ENCODE assay signal across 28 mouse cellular contexts in genomic region chr5:45269391-45269790, GRCm38 (mm10).
"Had no signal": no experiment of that assay in that cellular context is flagged by ENCODE, and none has a peak within 500 bp of the region (broad histone marks: within the 10 kb centered on the region; RNA-seq: fewer than 3 reads in every experiment).

No protein-coding gene starts in this region.

- H3K36me3 ChIP-seq: embryonic facial prominence, embryonic 10.5 days; embryonic facial prominence, embryonic 12.5 days; embryonic facial prominence, embryonic 13.5 days; embryonic facial prominence, embryonic 15.5 days; forebrain, embryonic 10.5 days; forebrain, embryonic 12.5 days; forebrain, embryonic 15.5 days had no signal

- H3K4me3 ChIP-seq: embryonic facial prominence, embryonic 10.5 days; embryonic facial prominence, embryonic 12.5 days; embryonic facial prominence, embryonic 13.5 days; embryonic facial prominence, embryonic 15.5 days; erythroblast, embryonic 14.5 days; forebrain, embryonic 10.5 days; forebrain, embryonic 12.5 days; forebrain, embryonic 13.5 days; forebrain, embryonic 15.5 days; gastrocnemius, adult 2 months; heart, adult 2 months had no signal

- H3K9ac ChIP-seq: embryonic facial prominence, embryonic 12.5 days; embryonic facial prominence, embryonic 13.5 days; embryonic facial prominence, embryonic 15.5 days; forebrain, embryonic 12.5 days; forebrain, embryonic 13.5 days; forebrain, embryonic 15.5 days; forebrain, postnatal 0 days had no signal

- DNase-seq: cerebellum, adult 2 months; cerebellum, adult 8-10 months; cerebellum, adult 9-10 months; cerebellum, adult 9-11 months; cerebellum, postnatal 10 days; cerebellum, postnatal 14 days; cerebellum, postnatal 25 days; cerebellum, postnatal 36 days; embryo, embryonic 11 days; forebrain, postnatal 0 days; gastrocnemius, adult 2 months; gastrocnemius, postnatal 10 days; gastrocnemius, postnatal 14 days; gastrocnemius, postnatal 25 days; gastrocnemius, postnatal 36 days; heart, adult 18-20 months; heart, adult 2 months had no signal

- H3K4me1 ChIP-seq: embryonic facial prominence, embryonic 12.5 days; embryonic facial prominence, embryonic 13.5 days; embryonic facial prominence, embryonic 15.5 days had no signal

- H3K9me3 ChIP-seq: embryonic facial prominence, embryonic 10.5 days; embryonic facial prominence, embryonic 12.5 days; embryonic facial prominence, embryonic 13.5 days; embryonic facial prominence, embryonic 15.5 days; forebrain, embryonic 10.5 days; forebrain, embryonic 12.5 days; forebrain, embryonic 13.5 days; forebrain, embryonic 15.5 days had no signal

- H3K27ac ChIP-seq: embryonic facial prominence, embryonic 10.5 days; embryonic facial prominence, embryonic 12.5 days; embryonic facial prominence, embryonic 13.5 days; embryonic facial prominence, embryonic 15.5 days; forebrain, embryonic 10.5 days; forebrain, embryonic 12.5 days; forebrain, embryonic 13.5 days; gastrocnemius, adult 2 months; heart, adult 2 months had no signal

- ATAC-seq: forebrain, embryonic 13.5 days; forebrain, embryonic 14.5 days; forebrain, embryonic 15.5 days; forebrain, embryonic 16.5 days; forebrain, postnatal 0 days had no signal

- H3K27me3 ChIP-seq: embryonic facial prominence, embryonic 12.5 days; embryonic facial prominence, embryonic 13.5 days; embryonic facial prominence, embryonic 15.5 days; forebrain, embryonic 12.5 days; forebrain, embryonic 13.5 days; forebrain, embryonic 15.5 days had no signal

- H3K4me2 ChIP-seq: embryonic facial prominence, embryonic 12.5 days; embryonic facial prominence, embryonic 13.5 days; embryonic facial prominence, embryonic 15.5 days; forebrain, embryonic 12.5 days; forebrain, embryonic 13.5 days; forebrain, embryonic 15.5 days had no signal
